Mouse (Mus musculus): ENCODE measurements around the gene Zfp958. TPM values are rescaled to one million over a fixed set of nuclear protein-coding genes. Genes with fewer than 3 reads are reported as not detected.

Gene Zfp958
- polyA plus RNA-seq, 1 experiment from 2014 or later: 19.4 TPM

DNA sequence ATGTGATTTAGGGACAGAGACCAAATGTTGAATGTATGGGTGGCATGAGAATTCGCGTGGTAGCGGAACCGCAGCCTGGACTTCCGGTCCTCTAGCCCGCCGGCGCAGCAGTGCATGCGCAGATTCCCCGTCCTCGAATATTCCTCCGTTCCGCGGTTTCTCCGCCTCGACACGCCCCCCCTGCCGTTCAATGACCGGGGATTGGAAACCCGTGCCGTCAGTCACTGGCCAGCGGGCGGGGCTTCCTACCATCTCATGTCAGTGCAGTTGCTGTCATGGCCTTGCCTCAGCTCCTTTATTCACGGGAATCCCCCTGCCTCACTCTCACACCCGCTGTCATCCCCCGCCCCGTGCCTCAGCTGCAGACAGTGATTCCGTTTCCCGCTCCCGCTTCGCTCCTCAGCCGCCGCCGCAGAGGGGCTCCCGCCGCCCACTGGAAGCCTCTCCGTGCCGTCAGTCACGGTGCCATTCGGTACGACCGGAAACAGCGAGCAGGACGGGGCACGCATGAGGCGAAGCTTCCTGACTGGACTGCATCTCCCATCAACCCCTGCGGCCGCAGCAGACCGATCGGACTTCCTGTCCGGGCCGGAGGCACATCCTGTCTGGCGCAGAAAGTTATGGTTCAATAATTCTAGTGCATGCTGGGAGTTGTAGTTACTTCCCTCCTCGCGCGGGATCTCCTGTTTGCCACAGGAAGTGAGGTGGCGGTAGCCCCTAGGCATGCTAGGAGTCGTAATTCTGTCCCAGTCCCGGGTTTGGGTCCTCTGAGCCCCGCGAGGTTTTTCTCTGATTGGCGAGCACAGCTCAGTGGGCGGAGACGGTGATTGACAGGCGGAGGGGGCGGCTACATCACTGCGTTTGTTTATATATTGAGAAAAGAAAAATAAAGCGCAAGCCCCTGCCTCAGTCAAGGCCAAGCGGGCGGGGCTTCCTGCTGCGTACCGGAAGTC lies 64.6 kb downstream of the Zfp958 start:
- H3K27ac ChIP-seq (replicated peaks; ENCODE audit: low read depth, low read length): peak overlapping the region; percentile 89
- WGBS: under 1% methylated on average over 72 of the region's 72 CpGs
- no peaks in the 10 kb centered on the region; the same call in 1 of the 2 replicates for H3K9me3 ChIP-seq (replicated peaks; ENCODE audit: control insufficient read depth, low read length)
- H3K4me2 ChIP-seq (ENCODE audit: low read depth, low read length): peak overlapping the region; percentile 56
- H3K4me1 ChIP-seq (ENCODE audit: control insufficient read depth, insufficient read depth, low read length): no peaks in the 10 kb centered on the region
- ATAC-seq (replicated peaks; ENCODE audit: insufficient number of reproducible peaks, low FRiP score, low TSS enrichment, low read depth) (peak; percentile 96), DNase-seq (ENCODE audit: low spot score) (peak; percentile 99)
- peak overlapping the region; percentile 73 for H3K9ac ChIP-seq (replicated peaks; ENCODE audit: low read length)
- H3K4me3 ChIP-seq (ENCODE audit: low read depth, low read length): peak overlapping the region; percentile 56
- H3K27me3 ChIP-seq (ENCODE audit: control insufficient read depth, insufficient read depth, low read length): no peaks in the 10 kb centered on the region
- H3K36me3 ChIP-seq (replicated peaks; ENCODE audit: control insufficient read depth, insufficient read depth, low read depth, low read length): no peaks in the 10 kb centered on the region

DNA sequence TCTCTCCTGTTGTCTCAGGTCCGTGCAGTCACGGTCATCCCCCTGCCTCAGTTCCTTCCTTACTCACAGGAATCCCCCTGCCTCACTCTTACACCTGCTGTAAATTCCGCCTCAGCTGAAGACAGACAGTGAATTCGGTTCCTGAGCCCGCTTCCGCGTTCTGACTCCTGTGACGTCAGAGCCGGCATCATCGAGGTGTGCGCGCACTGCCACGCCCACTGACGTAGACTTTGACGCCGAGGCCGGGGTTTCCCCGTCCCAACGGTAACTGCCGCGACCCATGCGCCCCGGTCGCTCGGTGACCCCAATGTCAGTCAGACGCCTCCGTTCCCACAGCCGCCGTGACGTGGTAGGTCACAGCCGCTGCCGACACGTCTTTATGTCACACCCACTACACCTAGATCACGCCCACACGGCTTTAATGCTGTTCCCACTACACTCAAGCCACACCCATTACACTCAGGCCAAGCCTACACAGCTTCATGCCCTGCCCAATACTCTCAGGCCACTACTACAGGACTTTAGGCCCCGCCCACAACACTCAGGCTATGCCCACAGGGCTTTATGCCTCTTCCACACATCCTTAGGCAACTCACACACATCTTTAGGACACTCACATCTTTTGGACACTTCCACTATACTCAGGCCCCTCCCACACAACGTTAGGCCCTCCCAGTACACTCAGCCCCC lies 65.4 kb downstream of the Zfp958 start:
- H3K27me3 ChIP-seq (ENCODE audit: control insufficient read depth, insufficient read depth, low read length): no peaks in the 10 kb centered on the region
- H3K4me2 ChIP-seq (ENCODE audit: low read depth, low read length): peak overlapping the region; percentile 37
- peak overlapping the region; percentile 56 for H3K4me3 ChIP-seq (ENCODE audit: low read depth, low read length)
- H3K9me3 ChIP-seq (replicated peaks; ENCODE audit: control insufficient read depth, low read length): no peaks in the 10 kb centered on the region; the same call in 1 of the 2 replicates
- no peaks in the 10 kb centered on the region for H3K4me1 ChIP-seq (ENCODE audit: control insufficient read depth, insufficient read depth, low read length)
- peak overlapping the region; percentile 73 for H3K9ac ChIP-seq (replicated peaks; ENCODE audit: low read length)
- under 1% methylated on average over 37 of the region's 37 CpGs for WGBS
- H3K27ac ChIP-seq (replicated peaks; ENCODE audit: low read depth, low read length): peak overlapping the region; percentile 89
- ATAC-seq (replicated peaks; ENCODE audit: insufficient number of reproducible peaks, low FRiP score, low TSS enrichment, low read depth): peak; percentile 77
- DNase-seq (ENCODE audit: low spot score): peak; percentile 89
- H3K36me3 ChIP-seq (replicated peaks; ENCODE audit: control insufficient read depth, insufficient read depth, low read depth, low read length): no peaks in the 10 kb centered on the region

DNA sequence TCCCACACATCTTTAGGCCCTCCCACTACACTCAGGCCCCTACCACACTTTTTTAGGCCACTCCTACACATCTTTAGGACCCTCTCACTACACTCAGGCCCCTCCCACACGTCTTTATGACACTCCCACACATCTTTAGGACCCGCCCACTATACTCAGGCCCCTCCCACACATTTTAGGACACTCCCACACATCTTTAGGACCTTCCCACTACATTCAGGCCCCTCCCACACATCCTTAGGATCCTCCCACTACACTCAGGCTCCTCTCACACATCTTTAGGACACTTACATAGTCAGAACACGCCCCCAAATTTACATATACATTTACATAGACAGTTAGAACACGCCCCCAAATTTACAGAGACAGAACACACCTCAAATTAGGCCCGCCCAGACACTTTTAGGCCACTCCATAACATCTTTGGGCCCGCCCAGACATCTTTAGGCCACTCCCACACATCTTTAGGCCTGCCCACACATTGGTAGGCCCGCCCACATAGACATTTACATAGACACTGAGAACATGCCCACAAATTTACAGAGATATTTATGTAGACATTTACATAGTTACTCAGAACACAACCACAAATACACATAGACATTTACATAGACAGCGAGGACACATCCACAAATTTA lies 66.1 kb downstream of the Zfp958 start:
- H3K27ac ChIP-seq (replicated peaks; ENCODE audit: low read depth, low read length): no peak overlapping the region; the same call in 1 of the 2 replicates
- no peak for ATAC-seq (replicated peaks; ENCODE audit: insufficient number of reproducible peaks, low FRiP score, low TSS enrichment, low read depth)

DNA sequence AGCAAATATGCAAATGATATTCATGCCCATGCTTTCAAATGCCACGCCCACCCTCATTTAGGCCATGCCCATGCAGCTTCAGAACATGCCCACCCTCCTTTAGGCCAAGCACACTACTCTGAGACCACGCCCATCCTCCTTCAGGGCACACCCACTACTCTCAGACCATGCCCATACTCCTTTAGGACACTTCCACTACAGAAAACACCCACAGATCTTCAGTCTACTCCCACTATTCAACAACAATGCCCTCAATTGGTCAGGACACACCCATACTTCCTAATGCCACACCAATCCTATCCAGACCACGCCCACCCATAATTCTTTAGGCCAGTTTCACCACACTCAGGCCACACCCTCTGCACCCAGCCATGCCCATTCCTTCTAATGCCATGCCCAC lies 66.8 kb downstream of the Zfp958 start:
- Histone ChIP-seq H3K9me3 (replicated peaks; ENCODE audit: control insufficient read depth, low read length) (no peaks in the 10 kb centered on the region; the same call in 1 of the 2 replicates), H3K4me1 (ENCODE audit: control insufficient read depth, insufficient read depth, low read length) (no peaks in the 10 kb centered on the region), H3K27me3 (ENCODE audit: control insufficient read depth, insufficient read depth, low read length) (no peaks in the 10 kb centered on the region), H3K4me2 (ENCODE audit: low read depth, low read length) (no peak overlapping the region), H3K4me3 (ENCODE audit: low read depth, low read length) (no peak overlapping the region), H3K9ac (replicated peaks; ENCODE audit: low read length) (no peak overlapping the region), H3K27ac (replicated peaks; ENCODE audit: low read depth, low read length) (no peak overlapping the region), H3K36me3 (replicated peaks; ENCODE audit: control insufficient read depth, insufficient read depth, low read depth, low read length) (no peaks in the 10 kb centered on the region)
- DNase-seq (ENCODE audit: low spot score): no peak
- no peak for ATAC-seq (replicated peaks; ENCODE audit: insufficient number of reproducible peaks, low FRiP score, low TSS enrichment, low read depth)
- 93% methylated on average over 3 of the region's 3 CpGs for WGBS

More for the DNA sequence above, 66.1 kb downstream of the Zfp958 start:
- no peaks in the 10 kb centered on the region for H3K4me1 ChIP-seq (ENCODE audit: control insufficient read depth, insufficient read depth, low read length)
- no peak for DNase-seq (ENCODE audit: low spot score)
- no peak overlapping the region; the same call in 1 of the 2 replicates for H3K4me2 ChIP-seq (ENCODE audit: low read depth, low read length)
- no peaks in the 10 kb centered on the region for H3K27me3 ChIP-seq (ENCODE audit: control insufficient read depth, insufficient read depth, low read length)
- H3K9ac ChIP-seq (replicated peaks; ENCODE audit: low read length): no peak overlapping the region; the same call in 1 of the 2 replicates
- H3K9me3 ChIP-seq (replicated peaks; ENCODE audit: control insufficient read depth, low read length): no peaks in the 10 kb centered on the region; the same call in 1 of the 2 replicates
- no peaks in the 10 kb centered on the region for H3K36me3 ChIP-seq (replicated peaks; ENCODE audit: control insufficient read depth, insufficient read depth, low read depth, low read length)
- H3K4me3 ChIP-seq (ENCODE audit: low read depth, low read length): peak overlapping the region; percentile 56; the same call in 1 of the 2 replicates
- WGBS: 76% methylated on average over 8 of the region's 8 CpGs

Other genes starting within 250 kb of the Zfp958 start
- 7.9 and 10.3 TPM in 2 replicates for gene Cers4, start 120.1 kb upstream of the Zfp958 start, polyA plus RNA-seq (2014; fragmentation: Nextera tagmentation; extraction: Ambion mirVana)
- 103 and 119 TPM in 2 replicates for gene Shcbp1, start 166.4 kb downstream of the Zfp958 start, polyA plus RNA-seq (2014; fragmentation: Nextera tagmentation; extraction: Ambion mirVana)

Measured in embryonic facial prominence, embryonic 11.5 days (tissue).